Mouse (Mus musculus): ENCODE measurements around the gene Sgms1.

GRCm38 (mm10) chr19:32104217-32104616 is 285.3 kb downstream of the Sgms1 start:
- no peak for TF ChIP-seq CTCF (IDR thresholded peaks at IDR 0.05; ENCODE audit: extremely low read depth, insufficient read depth, insufficient read length, insufficient replicate concordance)
- TF ChIP-seq POLR2A (IDR thresholded peaks at IDR 0.05; ENCODE audit: low read depth, low read length), result no peak
